Mouse (Mus musculus) neutrophil, adult 5-6 weeks (primary cell): ENCODE results near the gene Nol4l. TPM values are rescaled to one million over a fixed set of nuclear protein-coding genes. Genes with fewer than 3 reads are reported as not detected.
"Not testable (repeated sequence)": the region's sequence is repeated elsewhere in the genome, so short reads cannot be mapped to it uniquely, and the experiment has no call there.

Experiments used
- ATAC-seq: fragments of 151-379, 151-347 bp; 2 replicates; pipeline ENCODE4 v1.8.0; 2017; ENCODE audit warnings: mild to moderate bottlenecking, moderate TSS enrichment; ENCODE audit not compliant: insufficient number of reproducible peaks, poor library complexity, low FRiP score, severe bottlenecking; ENCODE audit errors: extremely low read depth
- total RNA-seq: library from RNA; stranded (forward); fragments of 200-1000 nt; gene quantifications from 2 replicates; pipeline ENCODE4 v1.2.3, GENCODE M21; 2017

Nol4l gene
- total RNA-seq, 1 experiment from 2014 or later = 2.0 TPM

DNA sequence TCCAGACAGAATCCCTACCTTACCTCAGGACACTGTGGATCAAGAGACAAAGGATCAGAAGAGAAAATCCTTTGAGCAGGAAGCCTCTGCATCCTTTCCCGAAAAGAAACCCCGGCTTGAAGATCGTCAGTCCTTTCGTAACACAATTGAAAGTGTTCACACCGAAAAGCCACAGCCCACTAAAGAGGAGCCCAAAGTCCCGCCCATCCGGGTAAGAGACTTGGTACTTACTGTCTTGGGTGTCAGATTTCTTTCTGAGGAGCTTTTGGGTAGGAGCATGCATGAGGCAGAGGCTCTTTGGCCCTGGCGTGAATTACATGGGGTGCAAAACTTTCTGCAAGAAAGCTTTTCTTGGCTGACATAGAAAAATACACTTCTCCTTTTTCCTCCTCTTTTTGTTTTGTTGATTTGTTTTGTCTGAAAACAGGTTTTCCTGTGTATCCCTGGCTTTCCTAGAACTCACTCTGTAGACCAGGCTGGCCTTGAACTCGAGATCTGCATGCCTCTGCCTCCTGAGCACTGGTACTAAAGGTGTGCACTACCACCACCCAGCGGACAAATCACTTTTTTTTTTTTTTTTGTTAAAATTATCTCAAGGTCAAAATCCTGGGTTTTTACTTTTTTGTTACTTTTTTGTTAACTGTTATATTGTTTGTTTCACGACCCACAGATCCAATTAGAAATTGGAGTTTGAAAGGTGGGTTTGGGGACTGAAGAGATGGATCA, 131.8 kb downstream of the Nol4l start:
- no peak for ATAC-seq

DNA sequence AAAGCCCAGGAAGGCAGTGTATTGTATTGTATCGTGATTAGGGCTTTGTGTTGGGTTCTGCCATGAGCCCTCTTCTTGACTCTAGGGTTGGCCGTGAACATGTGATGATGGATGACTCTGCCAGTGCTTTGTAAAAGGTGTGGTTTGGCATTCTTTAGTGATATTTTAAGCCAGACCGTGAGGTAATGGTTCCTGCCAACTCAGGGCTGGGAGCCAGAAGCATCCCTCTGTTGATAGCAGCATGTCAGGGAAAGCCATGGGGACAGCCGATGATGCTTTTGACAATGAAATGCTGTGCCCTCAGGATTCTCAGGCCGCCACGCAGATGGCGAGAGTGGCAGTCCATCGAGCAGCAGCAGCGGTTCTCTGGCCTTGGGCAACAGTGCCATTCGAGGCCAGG, 136.7 kb downstream of the Nol4l start:
- no peak for ATAC-seq

DNA sequence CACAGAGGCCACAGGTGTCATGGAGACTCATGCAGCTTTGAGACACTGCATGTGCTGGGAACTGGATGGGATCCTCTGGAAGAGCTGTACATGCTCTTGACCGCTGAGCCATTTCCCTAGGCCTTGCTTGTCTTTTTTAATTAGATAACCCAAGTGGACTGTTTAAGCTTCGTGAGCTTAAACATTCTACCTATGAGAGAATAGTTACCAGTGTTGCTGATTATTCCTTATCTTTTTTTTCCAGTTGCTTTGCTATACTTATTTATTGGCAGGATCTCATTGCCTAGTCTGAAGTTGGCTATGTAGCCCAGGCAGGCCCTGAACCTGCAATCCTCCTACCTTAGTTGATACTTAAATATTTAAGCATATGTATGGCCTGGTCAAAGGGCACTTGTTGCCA, 139.9 kb downstream of the Nol4l start:
- no peak for ATAC-seq

DNA sequence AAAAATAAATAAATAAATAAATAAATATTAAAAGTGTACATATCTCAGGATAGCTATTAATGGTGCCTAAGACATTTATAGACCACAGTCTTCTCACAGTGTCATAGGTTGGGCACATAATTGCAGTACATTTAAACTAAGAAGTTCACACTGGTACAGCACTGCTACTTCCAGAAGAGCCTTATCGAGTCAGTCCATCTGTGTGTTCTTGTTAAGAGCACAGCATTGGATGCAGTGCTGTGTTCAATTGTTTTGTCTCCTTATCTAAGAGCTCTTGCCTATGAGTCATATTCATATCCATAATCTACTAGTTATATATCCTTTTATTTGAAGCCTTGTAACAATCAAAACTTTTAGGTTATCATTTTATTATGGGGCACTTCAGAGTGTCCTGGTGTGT, 149.3 kb downstream of the Nol4l start:
- no peak for ATAC-seq

DNA sequence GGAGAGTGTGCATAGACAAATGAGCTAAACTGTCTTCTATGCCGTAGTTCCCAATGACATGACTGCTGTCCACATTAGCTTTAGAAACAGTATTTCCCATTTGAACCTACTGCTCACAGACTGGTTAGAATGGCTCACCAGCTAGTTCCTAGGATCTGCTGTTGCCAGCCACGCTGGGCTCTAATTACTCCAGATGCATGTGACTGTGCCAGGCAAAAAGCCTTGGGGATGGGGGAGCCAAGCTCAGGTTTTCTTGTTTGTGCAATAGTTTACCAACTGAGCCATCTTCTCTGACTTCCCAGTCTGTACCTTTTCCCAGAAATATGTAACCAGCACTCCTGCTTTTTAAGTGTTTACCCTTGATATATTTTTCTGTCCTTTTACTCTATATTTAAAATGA, 154.4 kb downstream of the Nol4l start:
- ATAC-seq = no peak

DNA sequence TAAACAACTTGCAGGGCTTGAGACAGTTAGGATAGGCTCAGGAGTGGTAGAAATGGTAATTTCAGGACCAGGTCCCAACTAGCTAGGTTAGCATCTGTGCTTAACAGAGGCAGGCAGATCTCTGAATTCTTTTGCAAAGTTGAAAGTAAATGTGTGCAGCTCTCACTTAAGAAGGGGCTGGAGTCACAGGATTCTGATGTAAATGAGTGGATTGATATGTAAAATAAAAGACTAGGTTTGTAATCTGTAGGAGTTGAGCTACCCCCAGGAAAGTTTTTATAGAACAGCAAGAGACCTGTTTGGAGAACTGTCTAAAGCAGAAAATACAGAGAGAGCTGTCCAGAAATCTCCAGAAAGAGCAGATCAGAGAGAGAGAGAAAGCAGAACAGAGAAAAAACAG, 158.9 kb downstream of the Nol4l start:
- ATAC-seq = no peak

DNA sequence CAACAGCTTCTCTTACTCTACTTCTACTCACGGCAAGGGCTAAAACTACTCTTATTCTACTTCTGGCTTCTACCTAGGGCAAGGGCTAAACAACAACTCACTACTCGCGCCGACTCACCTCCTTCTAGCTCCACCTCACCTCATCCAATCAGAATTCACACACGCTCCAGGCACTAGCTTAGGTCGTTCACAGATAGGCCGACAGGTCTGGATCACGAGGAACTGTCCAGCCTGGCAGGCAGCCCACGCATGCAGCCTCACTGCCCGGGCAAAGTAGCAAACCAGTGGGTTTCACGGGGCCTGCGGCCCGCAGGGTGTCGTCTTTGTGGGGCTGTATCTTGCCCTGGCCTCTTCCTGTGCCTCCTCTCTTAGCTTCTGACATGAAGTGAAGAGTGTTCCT, 165.2 kb downstream of the Nol4l start:
- not testable (repeated sequence) for ATAC-seq

DNA sequence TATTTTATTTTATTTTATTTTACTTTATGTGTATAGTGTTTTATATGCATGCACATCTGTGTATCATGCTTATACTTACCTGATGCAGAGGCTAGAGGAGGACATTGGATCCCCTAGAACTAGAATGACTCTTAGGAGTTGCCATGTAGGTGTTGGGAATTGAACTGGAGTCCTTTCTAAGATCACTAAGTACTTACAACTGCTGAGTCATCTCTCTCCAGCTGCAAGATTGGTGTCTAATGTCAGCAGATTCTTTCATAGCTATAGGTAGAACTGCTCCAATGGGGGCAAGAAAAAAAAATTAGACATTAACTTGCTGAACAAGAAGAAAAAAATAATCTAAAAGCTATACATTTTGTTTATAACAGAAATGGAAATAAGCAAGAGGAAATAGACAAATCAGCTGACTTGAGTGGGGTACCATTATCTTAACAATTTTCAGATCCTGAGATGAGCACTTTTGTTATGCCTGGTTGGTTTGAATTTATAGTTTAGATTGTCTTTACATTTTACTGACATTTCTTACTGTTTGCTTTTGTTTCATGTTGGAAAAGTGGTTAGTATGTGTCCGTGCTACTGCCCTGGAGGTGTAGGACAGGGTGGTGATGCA, 168.6 kb downstream of the Nol4l start:
- no peak for ATAC-seq

Other genes with a start within 250 kb of the Nol4l start
- 44.6 and 51.1 TPM in 2 replicates for gene Kif3b, start 238.6 kb downstream of the Nol4l start, total RNA-seq
- gene Asxl1, start 184.1 kb downstream of the Nol4l start, total RNA-seq = 66.5 and 68.7 TPM in 2 replicates
- gene 4930404H24Rik, start 37.2 kb downstream of the Nol4l start, total RNA-seq = not detected in 2 replicates
- 20.9 and 21.9 TPM in 2 replicates for gene Commd7, start 102.8 kb upstream of the Nol4l start, total RNA-seq
- gene Dnmt3b, start 119.5 kb upstream of the Nol4l start, total RNA-seq = 3.6 and 6.6 TPM in 2 replicates
- not detected in 2 replicates for gene Dnmt3c, start 166.7 kb upstream of the Nol4l start, total RNA-seq
- gene Mapre1, start 211.3 kb upstream of the Nol4l start, total RNA-seq = 49.0 and 142 TPM in 2 replicates
- gene Efcab8, start 250.0 kb upstream of the Nol4l start, total RNA-seq = 0.25 and 1.9 TPM in 2 replicates